Mouse (Mus musculus) megakaryocyte-erythroid progenitor cell, adult 5-6 weeks (primary cell): ENCODE results near the gene Cnot1. TPM values are rescaled to one million over a fixed set of nuclear protein-coding genes. Genes with fewer than 3 reads are reported as not detected.

Experiments used
- ATAC-seq: replicated peaks from 2 replicates; pipeline ENCODE4 v1.8.0; 2016; ENCODE audit warnings: mild to moderate bottlenecking, inconsistent platforms; ENCODE audit not compliant: severe bottlenecking, poor library complexity, low FRiP score, low TSS enrichment
- total RNA-seq, 2 experiments: library from RNA; stranded (forward) in 1 of 2; stranded (reverse) in 1 of 2; fragments of 200-1000, 215-1000 nt in 1 of 2; fragments of >200 nt in 1 of 2; fragmentation: Nextera tagmentation in 1 of 2; gene quantifications; 2 replicates each; pipeline ENCODE4 v1.2.3; 2014 to 2017

The Cnot1 gene
- total RNA-seq, 2 experiments from 2014 or later = 133 to 278 TPM

- ATAC-seq = no peak
These were observed 43.1 kb downstream of the Cnot1 start for GRCm38 (mm10) chr8:95764133-95764532.

DNA sequence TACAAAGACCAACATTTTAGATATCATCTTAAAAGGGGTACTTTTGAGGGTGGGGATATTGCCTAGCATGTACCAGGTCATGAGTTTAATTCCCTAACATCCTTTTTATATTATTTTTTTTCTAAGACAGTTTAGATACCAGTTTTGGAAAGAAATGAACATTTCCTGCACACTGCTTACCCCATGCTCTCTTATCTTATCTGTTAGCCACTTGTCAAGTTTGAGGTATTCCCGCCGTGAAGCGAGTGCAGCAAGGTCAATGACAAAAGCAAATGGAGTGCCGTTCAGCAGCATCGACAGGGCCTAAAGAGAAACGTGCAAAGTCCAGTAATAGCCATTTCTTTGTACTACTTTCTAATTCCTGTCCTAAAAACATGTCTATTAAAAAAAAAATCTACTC lies 46.9 kb downstream of the Cnot1 start:
- ATAC-seq = peak; percentile 59; the same call in 1 of the 2 replicates

DNA sequence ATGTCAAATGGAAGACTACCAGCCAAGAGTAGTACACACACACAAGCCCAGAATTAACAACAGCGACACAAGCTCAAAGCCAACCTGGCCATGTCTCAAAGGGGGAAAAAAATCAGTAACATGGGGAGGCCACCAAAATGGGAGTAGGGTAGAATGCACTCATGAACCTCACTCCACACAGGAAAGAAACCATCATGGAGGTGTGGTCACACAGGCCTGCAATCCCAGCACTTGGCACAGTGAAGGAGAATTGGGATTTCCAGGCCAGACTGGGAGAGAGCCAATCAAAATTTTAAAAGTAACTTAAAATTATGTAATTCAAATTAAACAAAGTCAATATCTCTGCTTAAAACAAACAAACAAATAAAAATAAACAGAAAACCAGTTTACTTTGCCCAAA lies 55.3 kb downstream of the Cnot1 start:
- ATAC-seq = no peak

DNA sequence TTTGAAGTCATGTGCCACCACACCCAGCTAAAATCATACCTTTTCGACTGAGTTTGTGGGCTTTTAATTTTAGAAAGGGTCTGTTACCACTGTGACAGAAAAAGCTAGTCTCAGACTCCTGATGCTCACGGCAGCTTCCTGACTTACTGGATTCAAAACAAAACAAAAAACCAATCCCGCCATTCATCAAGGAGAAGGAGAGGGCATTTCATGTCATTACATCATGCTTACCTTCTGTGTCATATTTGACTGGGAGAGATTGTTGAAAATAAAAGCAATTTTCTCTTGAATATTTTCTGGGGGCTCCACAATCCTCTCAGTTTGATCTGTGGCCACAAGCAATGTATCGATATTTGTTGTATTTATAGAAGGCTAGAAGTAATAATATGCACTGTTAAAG lies 59.2 kb downstream of the Cnot1 start:
- ATAC-seq = no peak

- no peak for ATAC-seq
These were observed 65.5 kb downstream of the Cnot1 start for GRCm38 (mm10) chr8:95741732-95742131.

- 0 out of 2 replicates have a peak, but pooled peaks have one; percentile 41 for ATAC-seq
These were observed 68.7 kb downstream of the Cnot1 start for GRCm38 (mm10) chr8:95738596-95738995.

- ATAC-seq = peak; percentile 59; the same call in 1 of the 2 replicates
These were observed 79.6 kb downstream of the Cnot1 start for GRCm38 (mm10) chr8:95727625-95728024.

- ATAC-seq = peak; percentile 33
These were observed 90.5 kb downstream of the Cnot1 start for GRCm38 (mm10) chr8:95716546-95717335.

- ATAC-seq = peak; percentile 64
These were observed 91.4 kb downstream of the Cnot1 start, which contains the start of gene Setd6 for GRCm38 (mm10) chr8:95715676-95716531. Setd6 (plus strand) TSS chr8:95715881.

GRCm38 (mm10) chr8:95714837-95715413 lies 92.3 kb downstream of the Cnot1 start:
- peak; percentile 19; the same call in 1 of the 2 replicates for ATAC-seq

- ATAC-seq = no peak
These were observed 92.9 kb downstream of the Cnot1 start for GRCm38 (mm10) chr8:95714367-95714766.

GRCm38 (mm10) chr8:95713100-95714010 lies 93.9 kb downstream of the Cnot1 start:
- peak; percentile 37 for ATAC-seq

- no peak for ATAC-seq
These were observed 94.9 kb downstream of the Cnot1 start for GRCm38 (mm10) chr8:95712395-95712794.

- no peak for ATAC-seq
These were observed 96.2 kb downstream of the Cnot1 start for GRCm38 (mm10) chr8:95711029-95711428.

DNA sequence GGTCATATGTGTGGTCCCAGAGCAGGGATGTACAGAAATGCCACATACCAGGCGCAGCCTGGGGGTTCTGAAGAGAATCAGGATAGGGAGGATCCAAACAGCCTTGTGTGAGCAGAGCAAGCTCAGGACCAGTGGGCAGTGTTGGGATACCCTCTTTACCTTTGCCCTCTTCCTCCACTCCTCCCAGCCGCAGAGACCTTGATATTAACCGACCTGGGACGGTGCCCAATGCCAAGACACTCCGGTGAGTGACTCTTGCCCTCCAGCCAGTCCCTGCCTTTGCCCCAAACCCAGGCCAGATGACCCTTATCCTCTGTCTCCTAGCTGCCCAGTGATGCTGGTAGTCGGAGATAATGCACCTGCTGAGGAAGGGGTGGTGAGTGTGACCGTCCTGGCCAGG lies 97.7 kb downstream of the Cnot1 start:
- ATAC-seq = no peak

- no peak for ATAC-seq
These were observed 102.7 kb downstream of the Cnot1 start for GRCm38 (mm10) chr8:95704538-95704937.

DNA sequence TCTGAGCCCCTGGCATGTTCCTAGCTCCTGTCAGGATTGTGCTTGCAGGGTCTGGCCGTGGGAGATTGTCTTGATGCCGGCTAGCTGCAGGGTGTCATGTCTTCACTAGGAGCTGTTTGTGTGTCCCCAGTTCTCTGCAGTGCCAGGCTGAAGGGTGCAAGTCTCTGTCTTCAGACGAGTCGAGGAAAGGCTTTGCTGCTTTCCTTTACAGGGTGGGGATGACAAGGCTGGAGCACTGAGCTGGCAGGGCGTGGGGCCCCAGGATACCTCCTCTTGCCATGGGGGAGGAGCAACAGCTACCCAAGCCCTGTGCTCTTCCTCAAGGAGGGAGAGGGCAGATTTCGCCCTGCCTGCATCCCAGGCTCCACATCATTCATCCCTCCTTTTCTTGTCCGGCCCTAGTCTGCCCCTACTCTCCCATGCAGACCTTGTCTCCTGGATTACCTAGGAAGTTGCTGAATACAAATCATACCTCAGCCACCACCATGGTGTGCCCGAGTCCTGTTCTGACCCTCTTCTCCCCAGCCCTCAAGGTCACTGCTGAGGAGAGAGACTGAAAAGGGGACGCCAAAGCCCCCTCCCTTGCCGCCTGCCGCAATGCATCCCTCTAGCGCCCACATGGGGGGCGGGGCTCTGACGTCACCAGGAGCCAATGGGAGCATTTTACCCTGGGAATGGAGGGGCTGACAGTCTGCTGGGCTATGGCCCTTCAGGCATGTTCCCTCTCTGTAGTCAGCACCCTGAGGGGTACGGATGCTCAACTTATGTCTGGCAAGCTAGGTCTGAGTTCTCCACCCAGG lies 103.6 kb downstream of the Cnot1 start:
- 0 out of 2 replicates have a peak, but pooled peaks have one; percentile 16 for ATAC-seq
